Mouse (Mus musculus): ENCODE results near the gene Vmn1r21. TPM values are rescaled to one million over a fixed set of nuclear protein-coding genes. Genes with fewer than 3 reads are reported as not detected.

Gene Vmn1r21
- polyA plus RNA-seq, 2 experiments from 2014 or later: not detected

Other genes starting within 250 kb of the Vmn1r21 start
- gene Pyurf, start 158.3 kb downstream of the Vmn1r21 start, polyA plus RNA-seq (2017; shearing (Covaris generic)): 1 to 10 TPM; 4.0 to 4.2 TPM
- 1 to 10 TPM; 4.2 to 5.7 TPM for gene Lancl2, start 147.8 kb downstream of the Vmn1r21 start, polyA plus RNA-seq (2017; shearing (Covaris generic))
- gene Vopp1, start 25.2 kb downstream of the Vmn1r21 start, polyA plus RNA-seq (2017; shearing (Covaris generic)): 10 to 100 TPM; 10.6 to 12.8 TPM
- not detected for gene Vmn1r22, start 57.7 kb upstream of the Vmn1r21 start, polyA plus RNA-seq (2017; shearing (Covaris generic))
- not detected for gene Vmn1r23, start 76.5 kb upstream of the Vmn1r21 start, polyA plus RNA-seq (2017; shearing (Covaris generic))
- not detected for gene Vmn1r24, start 111.2 kb upstream of the Vmn1r21 start, polyA plus RNA-seq (2017; shearing (Covaris generic))
- gene Vmn1r25, start 130.5 kb upstream of the Vmn1r21 start, polyA plus RNA-seq (2017; shearing (Covaris generic)): not detected
- under 1 TPM in 1 of 2 experiments, not detected in 1; 0.17 TPM for gene Vmn1r26, start 164.8 kb upstream of the Vmn1r21 start, polyA plus RNA-seq (2017; shearing (Covaris generic))

All from activated CD4-positive, CD25-positive, alpha-beta regulatory T cell, adult 4 months (primary cell).